Mouse (Mus musculus) liver, postnatal 0 days (tissue): ENCODE data around the gene Slc39a5. TPM values are rescaled to one million over a fixed set of nuclear protein-coding genes. Genes with fewer than 3 reads are reported as not detected.
A peak's percentile ranks its signal among the peaks of the same experiment; 100 is the strongest.

Experiments used
- ATAC-seq: fragments of 200-750 bp; cut with Nextera tagmentation; 2 replicates; pipeline ENCODE4 v1.8.0; 2017; ENCODE audit warnings: mild to moderate bottlenecking, moderate library complexity
- DNase-seq: peaks from one replicate; pipeline ENCODE4 v3.0.0-alpha.2; 2016
- H3K27ac ChIP-seq: fragments of 300-500 bp; sonication (generic); 2 replicates; pipeline ENCODE4 v1.5.1; 2014; ENCODE audit warnings: antibody characterized with exemption, moderate library complexity, mild to moderate bottlenecking, low read depth
- H3K27me3 ChIP-seq: fragments of 300-500 bp; sonication (generic); 2 replicates; pipeline ENCODE4 v1.6.1; 2014; ENCODE audit warnings: low read length, control low read depth, mixed read lengths; ENCODE audit not compliant: insufficient read depth
- H3K36me3 ChIP-seq: fragments of 300-500 bp; sonication (generic); replicated peaks from 2 replicates; pipeline ENCODE4 v1.6.1; 2014; ENCODE audit warnings: mild to moderate bottlenecking, control low read depth, low read length, moderate library complexity, mixed read lengths; ENCODE audit not compliant: insufficient read depth
- H3K4me1 ChIP-seq: fragments of 300-500 bp; sonication (generic); 2 replicates; pipeline ENCODE4 v1.6.1; 2014; ENCODE audit warnings: antibody characterized with exemption, mild to moderate bottlenecking, control low read depth; ENCODE audit not compliant: insufficient read depth
- H3K4me2 ChIP-seq: fragments of 300-500 bp; sonication (generic); 2 replicates; pipeline ENCODE4 v1.6.1; 2014; ENCODE audit warnings: low read depth, mild to moderate bottlenecking, low read length, moderate library complexity, mixed read lengths
- H3K4me3 ChIP-seq: fragments of 300-500 bp; sonication (generic); 2 replicates; pipeline ENCODE4 v1.5.1; 2014; ENCODE audit warnings: low read depth, low read length
- H3K9ac ChIP-seq: fragments of 300-500 bp; sonication (generic); replicated peaks from 2 replicates; pipeline ENCODE4 v1.6.1; 2014; ENCODE audit warnings: mild to moderate bottlenecking, moderate library complexity
- H3K9me3 ChIP-seq: fragments of 300-500 bp; sonication (generic); 2 replicates; pipeline ENCODE4 v1.6.1; 2016; ENCODE audit warnings: mild to moderate bottlenecking, control low read depth, low read length, mixed read lengths
- CTCF ChIP-seq: sonication (generic); IDR thresholded peaks from 2 replicates; pipeline ENCODE4 v1.5.1; 2016; ENCODE audit warnings: antibody characterized with exemption, low read depth
- EP300 ChIP-seq: IDR thresholded peaks from 2 replicates; pipeline ENCODE4 v1.6.1; 2016; ENCODE audit warnings: antibody characterized with exemption, low read depth, mild to moderate bottlenecking
- WGBS: fragments of 180-500 bp; shearing (Covaris S2); extraction: QIAGEN DNeasy Blood & Tissue Kit; methylation state at CpG from one replicate; pipeline ENCODE4 v1.1.7; 2014; ENCODE audit not compliant: insufficient replicate concordance; 5-methylcytosine and 5-hydroxymethylcytosine counted together
- polyA plus RNA-seq: library from polyadenylated mRNA; unstranded; fragments of >200 nt; fragmentation: Nextera tagmentation; extraction: Ambion mirVana; gene quantifications from 2 replicates; pipeline ENCODE4 v1.2.1, GENCODE M21; 2015

The Slc39a5 gene
- polyA plus RNA-seq, 1 experiment from 2014 or later, result 64.1 TPM

DNA sequence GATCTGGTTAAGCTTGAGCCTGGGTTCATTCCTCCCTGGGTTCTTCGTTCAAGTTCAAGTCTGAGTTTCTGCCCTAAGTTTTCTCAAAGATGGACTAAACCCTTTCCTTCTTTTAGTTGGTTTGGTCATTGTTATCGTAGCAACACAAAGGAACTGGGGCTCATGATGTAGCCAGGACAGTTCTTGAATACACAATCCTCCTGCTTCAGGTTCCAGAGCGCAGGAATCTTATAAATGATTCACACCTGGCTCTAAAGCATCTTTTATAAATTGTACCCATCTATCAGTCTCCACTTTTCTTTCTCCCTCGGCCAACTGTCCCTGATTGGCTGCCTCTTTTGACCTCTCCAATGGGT is 25.0 kb downstream of the Slc39a5 start:
- no peak for ATAC-seq
- Histone ChIP-seq H3K27ac (peak overlapping the region; percentile 80), H3K4me2 (peak overlapping the region; percentile 92), H3K9ac (peak overlapping the region; percentile 97), H3K36me3 (peaks cover 15% of the 10 kb centered on the region; the same call in 1 of the 2 replicates), H3K9me3 (no peaks in the 10 kb centered on the region), H3K27me3 (no peaks in the 10 kb centered on the region), H3K4me3 (peak overlapping the region; percentile 96), H3K4me1 (peaks cover 19% of the 10 kb centered on the region)
- no peak for TF ChIP-seq CTCF
- TF ChIP-seq EP300, result no peak
- WGBS, result 59% methylated on average over 4 of the region's 4 CpGs
- DNase-seq, result no peak

DNA sequence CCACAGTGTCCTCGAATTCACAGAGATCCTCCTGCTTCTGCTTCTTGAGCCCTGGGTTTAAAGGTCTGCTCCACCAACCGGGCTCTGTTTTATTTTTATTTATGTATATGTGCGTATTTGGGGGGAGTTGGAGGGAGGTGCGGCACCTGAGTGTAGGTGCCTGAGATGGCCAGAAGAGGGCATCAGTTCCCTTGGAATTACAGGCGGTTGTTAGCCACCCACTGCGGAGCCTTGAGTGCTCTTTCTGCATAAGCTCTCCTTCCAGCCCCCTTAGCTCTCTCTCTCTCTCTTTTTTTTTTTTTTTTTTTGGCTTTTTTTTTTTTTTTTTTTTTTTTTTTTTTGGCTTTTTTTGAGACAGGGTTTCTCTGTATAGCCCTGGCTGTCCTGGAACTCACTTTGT is 26.6 kb downstream of the Slc39a5 start:
- 78% methylated on average over 6 of the region's 6 CpGs for WGBS
- DNase-seq (no peak), ATAC-seq (no peak)
- Histone ChIP-seq H3K4me2 (no peak overlapping the region), H3K4me1 (peaks cover 23% of the 10 kb centered on the region), H3K4me3 (no peak overlapping the region), H3K9me3 (no peaks in the 10 kb centered on the region), H3K9ac (no peak overlapping the region), H3K36me3 (0 out of 2 replicates have a peak, but pooled peaks cover 6% of the 10 kb centered on the region), H3K27ac (no peak overlapping the region), H3K27me3 (no peaks in the 10 kb centered on the region)
- TF ChIP-seq CTCF (peak; percentile 52), EP300 (no peak)

DNA sequence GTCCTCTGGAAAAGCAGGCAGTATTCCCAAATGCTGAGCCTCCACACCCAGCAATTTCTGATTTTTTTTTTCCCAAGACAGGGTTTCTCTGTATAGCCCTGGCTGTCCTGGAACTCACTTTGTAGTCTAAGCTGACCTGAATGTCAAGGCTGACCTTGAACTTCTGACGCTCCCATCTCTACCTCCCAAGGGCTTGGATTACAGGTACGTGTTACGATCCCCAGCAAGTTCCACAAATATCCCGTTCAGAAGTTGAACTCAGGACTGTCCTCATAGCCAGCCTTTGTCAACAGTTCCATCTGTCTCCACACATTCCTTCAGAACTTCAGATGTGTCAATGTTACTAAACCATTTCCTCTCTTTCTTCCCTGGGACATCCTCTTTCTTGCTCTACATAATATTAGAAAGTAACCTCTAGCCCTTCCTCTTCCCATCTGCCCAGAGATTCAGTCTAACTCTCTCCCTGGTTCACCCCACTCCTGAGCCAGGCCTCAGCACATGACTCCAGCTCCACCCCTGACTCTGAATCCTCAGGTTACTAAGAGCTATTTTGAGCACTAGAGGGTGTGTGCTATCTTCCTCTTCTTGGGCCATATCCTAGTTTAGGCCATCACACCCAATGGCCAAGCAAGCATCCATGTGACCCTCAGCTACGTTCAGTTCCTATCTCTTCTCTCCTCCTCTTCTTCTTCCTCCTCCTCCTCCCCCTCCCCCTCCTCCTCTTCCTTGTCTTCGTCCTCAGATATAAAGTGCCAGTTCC is 27.9 kb downstream of the Slc39a5 start:
- H3K9ac ChIP-seq, result no peak overlapping the region
- peak overlapping the region; percentile 44; the same call in 1 of the 2 replicates for H3K27ac ChIP-seq
- TF ChIP-seq EP300, result no peak
- peak; percentile 10; the same call in 1 of the 2 replicates for TF ChIP-seq CTCF
- H3K36me3 ChIP-seq, result no peaks in the 10 kb centered on the region
- no peaks in the 10 kb centered on the region for H3K27me3 ChIP-seq
- WGBS, result 39% methylated on average over 6 of the region's 6 CpGs
- DNase-seq (no peak), ATAC-seq (no peak)
- H3K4me3 ChIP-seq, result no peak overlapping the region
- H3K4me1 ChIP-seq, result peaks cover 22% of the 10 kb centered on the region
- no peaks in the 10 kb centered on the region for H3K9me3 ChIP-seq
- no peak overlapping the region for H3K4me2 ChIP-seq

DNA sequence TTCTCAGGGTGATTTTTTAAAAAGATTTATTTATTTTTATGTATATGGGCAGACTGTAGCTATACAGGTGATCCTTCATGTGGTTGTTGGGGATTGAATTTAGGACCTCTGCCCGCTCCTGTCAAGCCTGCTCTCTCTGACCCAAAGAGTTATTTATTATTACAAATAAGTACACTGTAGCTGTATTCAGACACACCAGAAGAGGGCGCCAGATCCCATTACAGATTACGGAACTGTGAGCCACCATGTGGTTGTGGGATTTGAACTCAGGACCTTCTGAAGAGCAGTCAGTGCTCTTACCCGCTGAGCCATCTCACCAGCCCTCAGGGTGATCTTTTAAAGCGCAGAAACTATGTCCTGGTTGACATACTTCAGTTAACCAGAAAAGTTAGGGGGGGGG is 28.9 kb downstream of the Slc39a5 start:
- WGBS, result 75% methylated on average over 5 of the region's 5 CpGs
- no peaks in the 10 kb centered on the region for H3K9me3 ChIP-seq
- no peak overlapping the region for H3K27ac ChIP-seq
- TF ChIP-seq CTCF, result peak; percentile 31
- no peak for TF ChIP-seq EP300
- no peak overlapping the region for H3K9ac ChIP-seq
- no peak for DNase-seq
- no peak for ATAC-seq
- no peaks in the 10 kb centered on the region for H3K36me3 ChIP-seq
- H3K4me1 ChIP-seq, result peaks cover 23% of the 10 kb centered on the region
- H3K4me3 ChIP-seq, result no peak overlapping the region
- H3K27me3 ChIP-seq, result no peaks in the 10 kb centered on the region
- H3K4me2 ChIP-seq, result no peak overlapping the region

DNA sequence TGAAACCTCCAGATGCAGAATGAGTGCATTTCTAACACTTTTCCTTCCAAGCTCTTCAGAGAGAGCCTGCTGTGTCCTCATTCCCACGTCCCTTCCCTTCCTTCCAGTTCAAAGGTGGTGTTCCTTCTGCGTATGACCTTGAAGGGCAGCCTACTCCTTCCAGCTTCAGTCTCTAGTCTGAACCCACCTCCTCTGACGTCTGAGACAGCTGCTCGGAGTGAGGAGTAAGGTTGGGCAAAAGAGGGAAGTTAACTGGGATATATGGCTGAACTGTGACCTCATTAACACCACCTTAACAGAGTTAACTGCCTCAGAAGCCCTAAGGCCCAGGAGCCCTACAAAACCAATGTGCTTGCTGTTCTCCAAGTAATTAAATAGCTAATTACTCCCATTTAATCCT is 30.4 kb downstream of the Slc39a5 start:
- ATAC-seq (no peak), DNase-seq (no peak)
- Histone ChIP-seq H3K36me3 (no peaks in the 10 kb centered on the region), H3K9ac (no peak overlapping the region), H3K4me2 (no peak overlapping the region), H3K4me3 (no peak overlapping the region), H3K27me3 (no peaks in the 10 kb centered on the region), H3K4me1 (peaks cover 19% of the 10 kb centered on the region), H3K27ac (no peak overlapping the region), H3K9me3 (no peaks in the 10 kb centered on the region)
- WGBS, result 59% methylated on average over 4 of the region's 4 CpGs
- TF ChIP-seq EP300, result no peak
- TF ChIP-seq CTCF, result no peak

DNA sequence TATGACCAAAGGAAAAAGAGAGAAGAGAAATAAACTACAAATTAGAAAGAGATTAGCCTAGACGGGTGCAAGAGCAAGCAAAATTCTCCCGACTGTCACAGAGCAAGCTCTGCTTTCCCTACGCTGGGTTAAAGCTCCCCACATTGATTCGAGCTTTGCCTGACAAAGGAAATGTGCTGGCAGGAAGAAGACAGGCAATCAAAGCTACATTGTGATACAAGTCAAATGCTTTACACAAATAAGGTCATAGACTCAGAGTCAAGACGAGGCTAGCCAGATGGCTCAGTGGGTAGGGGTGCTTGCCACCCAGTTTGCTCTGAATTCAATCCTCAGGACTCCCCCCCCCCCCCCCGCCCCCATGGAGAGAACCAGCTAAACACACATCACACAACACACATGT is 31.0 kb downstream of the Slc39a5 start:
- H3K4me2 ChIP-seq, result no peak overlapping the region
- DNase-seq, result no peak

More for the DNA sequence above, 31.0 kb downstream of the Slc39a5 start:
- 71% methylated on average over 5 of the region's 6 CpGs for WGBS
- TF ChIP-seq EP300, result no peak
- no peak for TF ChIP-seq CTCF
- Histone ChIP-seq H3K4me1 (peaks cover 19% of the 10 kb centered on the region), H3K4me3 (no peak overlapping the region), H3K9me3 (no peaks in the 10 kb centered on the region), H3K9ac (no peak overlapping the region), H3K27ac (no peak overlapping the region; the same call in 1 of the 2 replicates), H3K36me3 (no peaks in the 10 kb centered on the region), H3K27me3 (no peaks in the 10 kb centered on the region)
- no peak for ATAC-seq
